Mouse (Mus musculus): ENCODE results near the gene Tap2. TPM values are rescaled to one million over a fixed set of nuclear protein-coding genes. Genes with fewer than 3 reads are reported as not detected.

The Tap2 gene
- 147 TPM for total RNA-seq (2023)

DNA sequence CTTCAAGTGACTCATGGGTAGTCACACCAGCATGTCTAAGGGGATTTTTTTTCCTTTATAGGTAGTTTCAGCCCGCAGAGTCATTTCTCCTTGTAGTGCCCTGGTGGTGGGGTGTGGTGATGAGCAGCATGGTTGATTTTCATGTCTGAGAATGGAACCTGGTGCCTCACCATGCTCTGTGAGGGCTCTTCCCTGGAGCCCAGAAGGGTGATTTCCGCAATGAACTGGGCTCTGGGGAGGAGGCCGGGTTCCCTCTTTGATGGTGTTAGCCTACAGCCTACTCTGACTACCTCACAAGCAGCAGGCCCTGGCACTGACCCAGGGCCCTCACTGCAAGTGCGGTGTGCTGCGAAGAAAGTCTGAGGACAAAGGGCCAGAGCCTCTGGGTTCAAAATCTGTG, at the start of gene Tap2:
Gene Tap2 (plus strand): TSS at position 84 of the 400 bp plus-strand sequence.

DNA sequence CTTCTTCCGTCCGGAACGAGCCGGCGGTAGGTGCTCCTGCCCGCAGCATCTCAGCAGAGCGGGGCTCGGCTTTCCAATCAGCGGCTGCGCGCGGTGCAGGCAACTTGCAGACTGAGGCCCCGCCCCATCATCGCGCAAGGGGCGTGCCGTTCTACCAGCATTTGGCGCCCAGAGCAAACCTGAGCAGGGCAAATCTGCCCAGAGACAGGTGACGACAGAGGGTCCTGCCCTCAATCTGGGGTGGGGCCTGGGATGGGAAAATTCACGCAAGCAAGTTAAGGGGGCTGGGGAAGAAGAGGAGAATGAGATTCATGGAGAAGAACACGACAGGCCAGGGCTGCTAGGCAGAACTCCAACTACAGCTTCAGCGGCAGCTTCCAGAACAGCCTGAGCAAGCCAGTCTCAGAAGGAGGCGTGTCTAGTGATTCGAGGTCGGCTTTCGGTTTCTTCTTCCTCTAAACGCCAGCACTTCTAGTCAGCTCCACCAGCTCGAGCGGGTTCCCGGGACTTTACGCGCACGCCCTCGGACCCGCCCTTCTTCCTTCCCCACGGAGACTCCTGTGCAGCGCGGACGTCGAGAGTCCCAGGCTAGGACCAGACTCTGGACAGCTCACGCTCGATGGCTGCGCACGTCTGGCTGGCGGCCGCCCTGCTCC, 15.9 kb upstream of the Tap2 start, which contains the start of the genes Tap1 and Psmb9:
Gene Tap1 (plus strand): TSS at position 293 of the 656 bp plus-strand sequence.
Gene Psmb9 (minus strand): TSS at position 504 of the 656 bp plus-strand sequence.

GRCm38 (mm10) chr17:34196941-34197894, 6.1 kb upstream of the Tap2 start, which contains the start of gene Psmb8:
Psmb8 (plus strand) TSS chr17:34197721.

GRCm38 (mm10) chr17:34238706-34239105, 35.4 kb downstream of the Tap2 start, which contains the start of gene H2-Ob:
H2-Ob (plus strand) TSS chr17:34238903.

GRCm38 (mm10) chr17:34257594-34258375, 54.5 kb downstream of the Tap2 start, which contains the start of gene H2-Ab1:
H2-Ab1 (plus strand) TSS chr17:34257689.

Other genes starting within 250 kb of the Tap2 start
- gene Vps52, start 247.7 kb upstream of the Tap2 start, total RNA-seq (2023): 55.2 TPM
- gene Rps18, start 247.5 kb upstream of the Tap2 start, total RNA-seq (2023): 2,022 TPM
- gene H2-K1, start 203.2 kb upstream of the Tap2 start, total RNA-seq (2023): 4,746 TPM
- gene Ring1, start 178.8 kb upstream of the Tap2 start, total RNA-seq (2023): 26.4 TPM
- 130 TPM for gene H2-Ke6, start 175.5 kb upstream of the Tap2 start, total RNA-seq (2023)
- 107 TPM for gene Slc39a7, start 171.8 kb upstream of the Tap2 start, total RNA-seq (2023)
- 109 TPM for gene Rxrb, start 171.7 kb upstream of the Tap2 start, total RNA-seq (2023)
- 40.9 TPM for gene Col11a2, start 164.1 kb upstream of the Tap2 start, total RNA-seq (2023)
- 8.9 TPM for gene H2-Oa, start 111.2 kb upstream of the Tap2 start, total RNA-seq (2023)
- 41.5 TPM for gene H2-DMa, start 84.0 kb upstream of the Tap2 start, total RNA-seq (2023)
- gene Brd2, start 80.9 kb upstream of the Tap2 start, total RNA-seq (2023): 400 TPM
- gene H2-DMb2, start 60.2 kb upstream of the Tap2 start, total RNA-seq (2023): 40.5 TPM
- 26.0 TPM for gene H2-DMb1, start 50.5 kb upstream of the Tap2 start, total RNA-seq (2023)
- 163 TPM for gene Tap1, start 16.0 kb upstream of the Tap2 start, total RNA-seq (2023)
- 144 TPM for gene Psmb9, start 15.8 kb upstream of the Tap2 start, total RNA-seq (2023)
- 220 TPM for gene Psmb8, start 5.8 kb upstream of the Tap2 start, total RNA-seq (2023)
- gene H2-Ob, start 35.4 kb downstream of the Tap2 start, total RNA-seq (2023): 92.6 TPM
- 189 TPM for gene H2-Ab1, start 54.2 kb downstream of the Tap2 start, total RNA-seq (2023)
- 180 TPM for gene H2-Aa, start 84.3 kb downstream of the Tap2 start, total RNA-seq (2023)
- gene H2-Eb1, start 102.3 kb downstream of the Tap2 start, total RNA-seq (2023): 143 TPM
- gene H2-Eb2, start 122.1 kb downstream of the Tap2 start, total RNA-seq (2023): 0.95 TPM
- not detected for gene Btnl2, start 151.3 kb downstream of the Tap2 start, total RNA-seq (2023)
- gene Btnl1, start 173.6 kb downstream of the Tap2 start, total RNA-seq (2023): not detected
- gene BC051142, start 195.3 kb downstream of the Tap2 start, total RNA-seq (2023): 1.2 TPM

Data from CD4-positive naive resting alpha-beta T cell, adult 57 days (primary cell).